Mouse (Mus musculus) myocyte (in vitro differentiated cells): ENCODE measurements around the gene Tmem132a. TPM values are rescaled to one million over a fixed set of nuclear protein-coding genes. Genes with fewer than 3 reads are reported as not detected.

ENCODE experiments used
- H3K27me3 ChIP-seq: one replicate; pipeline ENCODE4 v1.6.1; 2011; ENCODE audit not compliant: control insufficient read depth, insufficient read depth, insufficient read length
- H3K36me3 ChIP-seq: one replicate; pipeline ENCODE4 v1.6.1; 2011; ENCODE audit not compliant: control insufficient read depth, insufficient read depth
- H3K4me2 ChIP-seq: one replicate; pipeline ENCODE4 v1.6.1; 2011; ENCODE audit warnings: low read depth, control low read depth
- H3K4me3 ChIP-seq: one replicate; pipeline ENCODE4 v1.5.1; 2011; ENCODE audit warnings: mild to moderate bottlenecking, control low read depth, moderate library complexity
- H3K79me2 ChIP-seq: one replicate; pipeline ENCODE4 v1.6.1; 2011; ENCODE audit not compliant: control insufficient read depth, insufficient read depth
- H3ac ChIP-seq: one replicate; pipeline ENCODE4 v1.6.1; 2011; ENCODE audit not compliant: control insufficient read depth, insufficient read length
- CEBPB ChIP-seq: IDR thresholded peaks from 2 replicates; pipeline ENCODE4 v1.6.1; 2011; ENCODE audit warnings: mild to moderate bottlenecking, moderate library complexity; ENCODE audit not compliant: poor library complexity, insufficient read depth, severe bottlenecking
- E2F4 ChIP-seq: IDR thresholded peaks from one replicate; pipeline ENCODE4 v1.6.1; 2011; ENCODE audit warnings: mild to moderate bottlenecking, control low read depth, moderate library complexity; ENCODE audit not compliant: insufficient read depth
- MAX ChIP-seq: IDR thresholded peaks from one replicate; pipeline ENCODE4 v1.6.1; 2011; ENCODE audit warnings: low read depth, mild to moderate bottlenecking, control low read depth
- MYOD1 ChIP-seq, 3 experiments: IDR thresholded peaks; one replicate each; pipeline ENCODE4 v1.6.1; 2011; ENCODE audit warnings: control low read depth in 2 of 3, low read depth in 2 of 3, mild to moderate bottlenecking in 2 of 3, moderate library complexity in 1 of 3; ENCODE audit not compliant: insufficient read length in 2 of 3, control insufficient read depth in 1 of 3
- MYOG ChIP-seq, 3 experiments: IDR thresholded peaks; one replicate each; pipeline ENCODE4 v1.6.1; 2011; ENCODE audit warnings: control low read depth in 2 of 3, low read depth in 2 of 3, mild to moderate bottlenecking in 2 of 3; ENCODE audit not compliant: insufficient read length in 2 of 3, control insufficient read depth in 1 of 3, insufficient read depth in 1 of 3
- POLR2A ChIP-seq: IDR thresholded peaks from one replicate; pipeline ENCODE4 v1.6.1; 2011; ENCODE audit warnings: low read depth, mild to moderate bottlenecking, control low read depth, moderate library complexity; ENCODE audit not compliant: insufficient read length
- POLR2AphosphoS2 ChIP-seq: IDR thresholded peaks from one replicate; pipeline ENCODE4 v1.6.1; 2011; ENCODE audit warnings: low read depth, control low read depth; ENCODE audit not compliant: insufficient read length
- REST ChIP-seq: IDR thresholded peaks from one replicate; pipeline ENCODE4 v1.6.1; 2011; ENCODE audit warnings: mild to moderate bottlenecking, control low read depth, moderate library complexity; ENCODE audit not compliant: insufficient read depth, insufficient read length
- SRF ChIP-seq: IDR thresholded peaks from one replicate; pipeline ENCODE4 v1.6.1; 2011; ENCODE audit warnings: low read depth; ENCODE audit not compliant: control insufficient read depth, insufficient read length
- TCF12 ChIP-seq: IDR thresholded peaks from one replicate; pipeline ENCODE4 v1.6.1; 2011; ENCODE audit warnings: mild to moderate bottlenecking, control low read depth; ENCODE audit not compliant: poor library complexity, insufficient read depth, severe bottlenecking
- TCF3 ChIP-seq: IDR thresholded peaks from one replicate; pipeline ENCODE4 v1.6.1; 2011; ENCODE audit warnings: low read depth, control low read depth; ENCODE audit not compliant: insufficient read length
- USF1 ChIP-seq: IDR thresholded peaks from one replicate; pipeline ENCODE4 v1.6.1; 2011; ENCODE audit warnings: low read depth, mild to moderate bottlenecking, control low read depth, moderate library complexity
- polyA plus RNA-seq: library from polyadenylated mRNA; unstranded; fragments of >200 nt; fragmentation: generic; extraction: Trizol; gene quantifications from one replicate; pipeline ENCODE4 v1.2.1, GENCODE M21; 2012; ENCODE audit warnings: missing spikeins

The Tmem132a gene
- polyA plus RNA-seq, 1 experiment: 118 TPM

DNA sequence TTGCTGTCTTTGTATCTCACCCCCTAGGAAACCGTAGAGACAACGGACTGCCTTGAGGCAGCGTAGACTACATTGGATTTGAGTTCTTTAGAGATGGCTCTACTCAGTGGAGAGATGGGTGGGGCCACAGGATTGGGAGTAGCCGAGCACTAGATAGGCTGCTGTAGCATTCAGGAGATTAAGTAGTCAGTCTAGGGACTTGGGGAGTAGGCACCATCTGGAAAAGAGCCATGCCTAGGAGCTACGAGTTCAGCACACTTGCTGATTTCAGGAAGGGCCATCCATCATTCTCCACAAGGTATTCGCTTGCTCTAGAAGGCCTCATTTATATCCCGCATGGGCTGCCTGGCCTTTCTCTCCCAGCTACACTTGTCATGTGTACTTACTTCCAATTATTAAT is 23.6 kb downstream of the Tmem132a start:
- TF ChIP-seq REST: no peak
- no peak for TF ChIP-seq CEBPB
- TF ChIP-seq TCF12: no peak
- TF ChIP-seq SRF: no peak
- TF ChIP-seq MAX: no peak
- no peak for TF ChIP-seq USF1
- no peak for TF ChIP-seq POLR2AphosphoS2
- no peak for TF ChIP-seq TCF3
- no peak for TF ChIP-seq MYOG (IDR thresholded peaks at IDR 0.05; ENCODE audit: control insufficient read depth in 1 of 3, insufficient read depth in 1 of 3, insufficient read length in 2 of 3, low read depth in 2 of 3)
- no peak for TF ChIP-seq POLR2A
- no peak for TF ChIP-seq MYOD1 (IDR thresholded peaks at IDR 0.05; ENCODE audit: control insufficient read depth in 1 of 3, insufficient read length in 2 of 3, low read depth in 2 of 3)
- no peak for TF ChIP-seq E2F4
- H3K4me2 ChIP-seq: no peak overlapping the region
- H3K27me3 ChIP-seq: no peaks in the 10 kb centered on the region
- H3ac ChIP-seq: no peak overlapping the region
- no peaks in the 10 kb centered on the region for H3K79me2 ChIP-seq
- no peaks in the 10 kb centered on the region for H3K36me3 ChIP-seq
- H3K4me3 ChIP-seq: no peak overlapping the region

DNA sequence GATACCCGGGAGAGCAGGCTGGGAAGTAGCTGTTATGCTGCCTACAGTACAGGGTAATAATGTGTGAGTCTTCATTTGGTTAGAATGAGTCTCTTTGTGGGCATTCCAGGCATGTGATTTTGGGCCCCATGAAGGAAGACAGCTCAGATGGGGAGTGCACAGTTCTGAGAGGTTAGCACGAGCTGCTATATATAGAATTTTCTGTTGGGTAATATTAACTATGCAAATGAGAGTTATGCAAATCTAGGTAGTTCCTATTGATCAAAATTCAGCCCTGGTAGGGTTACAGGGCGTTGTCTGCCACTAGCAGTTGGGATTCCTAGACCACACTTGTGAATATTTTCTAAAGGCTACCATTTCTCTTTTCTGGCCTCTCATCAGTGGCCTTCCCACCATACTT is 24.3 kb downstream of the Tmem132a start:
- Histone ChIP-seq H3K4me2 (no peak overlapping the region), H3K27me3 (no peaks in the 10 kb centered on the region), H3K79me2 (no peaks in the 10 kb centered on the region), H3K4me3 (no peak overlapping the region), H3ac (no peak overlapping the region), H3K36me3 (no peaks in the 10 kb centered on the region)
- TF ChIP-seq CEBPB: no peak
- no peak for TF ChIP-seq MYOG (IDR thresholded peaks at IDR 0.05; ENCODE audit: control insufficient read depth in 1 of 3, insufficient read depth in 1 of 3, insufficient read length in 2 of 3, low read depth in 2 of 3)
- no peak for TF ChIP-seq POLR2A
- TF ChIP-seq E2F4: no peak
- TF ChIP-seq TCF12: no peak
- TF ChIP-seq TCF3: no peak
- TF ChIP-seq MYOD1 (IDR thresholded peaks at IDR 0.05; ENCODE audit: control insufficient read depth in 1 of 3, insufficient read length in 2 of 3, low read depth in 2 of 3): no peak
- no peak for TF ChIP-seq REST

DNA sequence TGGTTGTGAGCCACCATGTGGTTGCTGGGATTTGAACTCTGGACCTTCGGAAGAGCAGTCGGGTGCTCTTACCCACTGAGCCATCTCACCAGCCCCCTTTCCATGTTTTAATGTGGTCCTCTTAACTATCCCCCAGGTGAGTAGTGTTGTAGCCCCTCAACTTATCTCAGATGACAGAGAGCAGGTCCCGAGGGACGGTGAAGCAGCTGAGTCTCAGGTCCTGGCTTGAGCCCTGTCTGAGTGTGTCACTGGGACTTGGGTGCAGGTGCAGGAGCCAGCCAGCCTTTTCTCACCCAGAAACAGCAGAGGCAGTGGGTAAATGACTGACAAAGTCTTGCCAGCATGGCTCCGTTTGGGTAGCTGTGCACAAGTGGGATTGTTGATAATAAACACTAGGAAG is 25.5 kb downstream of the Tmem132a start:
- Histone ChIP-seq H3K36me3 (no peaks in the 10 kb centered on the region), H3K27me3 (no peaks in the 10 kb centered on the region), H3ac (no peak overlapping the region), H3K4me3 (no peak overlapping the region), H3K79me2 (no peaks in the 10 kb centered on the region), H3K4me2 (no peak overlapping the region)
- TF ChIP-seq E2F4: no peak
- no peak for TF ChIP-seq MYOG (IDR thresholded peaks at IDR 0.05; ENCODE audit: control insufficient read depth in 1 of 3, insufficient read depth in 1 of 3, insufficient read length in 2 of 3, low read depth in 2 of 3)
- no peak for TF ChIP-seq TCF3
- TF ChIP-seq TCF12: no peak
- no peak for TF ChIP-seq USF1
- TF ChIP-seq POLR2A: no peak
- TF ChIP-seq REST: no peak
- TF ChIP-seq MAX: no peak
- TF ChIP-seq POLR2AphosphoS2: no peak
- no peak for TF ChIP-seq CEBPB
- TF ChIP-seq SRF: no peak
- TF ChIP-seq MYOD1 (IDR thresholded peaks at IDR 0.05; ENCODE audit: control insufficient read depth in 1 of 3, insufficient read length in 2 of 3, low read depth in 2 of 3): no peak

DNA sequence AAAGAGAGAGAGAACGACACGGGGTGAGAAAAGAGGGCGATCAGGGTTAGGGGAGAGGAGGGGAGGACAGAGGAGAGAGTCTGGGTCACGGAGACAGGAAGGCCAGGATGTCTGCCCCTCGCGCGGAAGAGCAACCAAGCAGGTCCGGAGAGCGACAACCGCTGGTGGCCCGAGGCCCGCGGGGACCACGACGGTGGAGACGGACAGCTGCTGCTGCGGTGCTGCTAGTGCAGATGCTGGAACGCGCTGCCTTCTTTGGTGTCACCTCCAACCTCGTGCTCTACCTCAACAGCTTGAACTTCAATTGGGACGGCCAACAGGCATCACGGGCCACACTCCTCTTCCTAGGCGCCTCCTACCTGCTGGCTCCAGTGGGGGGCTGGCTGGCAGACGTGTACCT is 26.8 kb downstream of the Tmem132a start:
- Histone ChIP-seq H3K36me3 (no peaks in the 10 kb centered on the region), H3K79me2 (no peaks in the 10 kb centered on the region), H3K27me3 (no peaks in the 10 kb centered on the region), H3K4me3 (no peak overlapping the region), H3K4me2 (no peak overlapping the region), H3ac (no peak overlapping the region)
- TF ChIP-seq E2F4 (no peak), MYOG (IDR thresholded peaks at IDR 0.05; ENCODE audit: control insufficient read depth in 1 of 3, insufficient read depth in 1 of 3, insufficient read length in 2 of 3, low read depth in 2 of 3) (no peak), SRF (no peak), USF1 (no peak), MAX (no peak), POLR2AphosphoS2 (no peak), POLR2A (no peak), TCF3 (no peak), REST (no peak), MYOD1 (IDR thresholded peaks at IDR 0.05; ENCODE audit: control insufficient read depth in 1 of 3, insufficient read length in 2 of 3, low read depth in 2 of 3) (no peak)
